Mouse (Mus musculus): Measurements from ENCODE around the gene Gga3. TPM values are rescaled to one million over a fixed set of nuclear protein-coding genes. Genes with fewer than 3 reads are reported as not detected.

Gga3 gene
- polyA plus RNA-seq, 1 experiment from 2014 or later = 38.1 TPM

GRCm38 (mm10) chr11:115606733-115607132, 2.9 kb upstream of the Gga3 start:
- Histone ChIP-seq H3K27me3 (replicated peaks) (0 out of 2 replicates have a peak, but pooled peaks cover 3% of the 10 kb centered on the region), H3K4me2 (no peak overlapping the region), H3K4me1 (peaks cover 26% of the 10 kb centered on the region), H3K9ac (no peak overlapping the region), H3K36me3 (replicated peaks) (peaks cover 22% of the 10 kb centered on the region; the same call in 1 of the 2 replicates), H3K4me3 (no peak overlapping the region), H3K9me3 (no peaks in the 10 kb centered on the region), H3K27ac (no peak overlapping the region)
- no peak for ATAC-seq (replicated peaks)
- WGBS = 95% methylated on average over 18 of the region's 18 CpGs

- no peaks in the 10 kb centered on the region for H3K9me3 ChIP-seq
- ATAC-seq (replicated peaks) = peak; percentile 60
- WGBS = under 1% methylated on average over 26 of the region's 26 CpGs
- H3K4me1 ChIP-seq = peaks cover 29% of the 10 kb centered on the region
- peak overlapping the region; percentile 94 for H3K27ac ChIP-seq
- no peaks in the 10 kb centered on the region for H3K27me3 ChIP-seq (replicated peaks)
- peak overlapping the region; percentile 81 for H3K4me2 ChIP-seq
- H3K36me3 ChIP-seq (replicated peaks) = peaks cover 19% of the 10 kb centered on the region; the same call in 1 of the 2 replicates
- peak overlapping the region; percentile 89 for H3K9ac ChIP-seq
- H3K4me3 ChIP-seq = peak overlapping the region; percentile 81
These were observed 449 bp upstream of the Gga3 start for GRCm38 (mm10) chr11:115604304-115604696.

GRCm38 (mm10) chr11:115603128-115603475, 749 bp downstream of the Gga3 start:
- WGBS = 5% methylated on average over 15 of the region's 15 CpGs
- Histone ChIP-seq H3K4me2 (peak overlapping the region; percentile 81), H3K9ac (peak overlapping the region; percentile 89), H3K4me1 (peaks cover 29% of the 10 kb centered on the region), H3K27me3 (replicated peaks) (no peaks in the 10 kb centered on the region), H3K4me3 (peak overlapping the region; percentile 81), H3K36me3 (replicated peaks) (peaks cover 14% of the 10 kb centered on the region; the same call in 1 of the 2 replicates), H3K9me3 (no peaks in the 10 kb centered on the region), H3K27ac (peak overlapping the region; percentile 94)
- no peak for ATAC-seq (replicated peaks)

GRCm38 (mm10) chr11:115601174-115601573, 2.7 kb downstream of the Gga3 start:
- Histone ChIP-seq H3K9ac (no peak overlapping the region), H3K36me3 (replicated peaks) (peaks cover 11% of the 10 kb centered on the region; the same call in 1 of the 2 replicates), H3K4me3 (no peak overlapping the region), H3K4me1 (peaks cover 29% of the 10 kb centered on the region), H3K4me2 (no peak overlapping the region), H3K9me3 (no peaks in the 10 kb centered on the region), H3K27ac (no peak overlapping the region), H3K27me3 (replicated peaks) (no peaks in the 10 kb centered on the region)
- ATAC-seq (replicated peaks) = no peak
- WGBS = 95% methylated on average over 4 of the region's 4 CpGs

GRCm38 (mm10) chr11:115600743-115601142, 3.1 kb downstream of the Gga3 start:
- Histone ChIP-seq H3K4me2 (no peak overlapping the region), H3K4me3 (no peak overlapping the region), H3K36me3 (replicated peaks) (peaks cover 11% of the 10 kb centered on the region; the same call in 1 of the 2 replicates), H3K4me1 (peaks cover 29% of the 10 kb centered on the region), H3K9me3 (no peaks in the 10 kb centered on the region), H3K9ac (no peak overlapping the region), H3K27me3 (replicated peaks) (no peaks in the 10 kb centered on the region), H3K27ac (no peak overlapping the region)
- 97% methylated on average over 15 of the region's 15 CpGs for WGBS
- no peak for ATAC-seq (replicated peaks)

- Histone ChIP-seq H3K4me1 (peaks cover 21% of the 10 kb centered on the region), H3K4me2 (no peak overlapping the region), H3K36me3 (replicated peaks) (peaks cover 14% of the 10 kb centered on the region), H3K4me3 (no peak overlapping the region), H3K27ac (no peak overlapping the region), H3K27me3 (replicated peaks) (no peaks in the 10 kb centered on the region), H3K9ac (no peak overlapping the region), H3K9me3 (no peaks in the 10 kb centered on the region)
- no peak for ATAC-seq (replicated peaks)
- 94% methylated on average over 7 of the region's 7 CpGs for WGBS
These were observed 4.1 kb downstream of the Gga3 start for GRCm38 (mm10) chr11:115599722-115600121.

- Histone ChIP-seq H3K4me3 (no peak overlapping the region), H3K27ac (no peak overlapping the region), H3K36me3 (replicated peaks) (peaks cover 27% of the 10 kb centered on the region), H3K4me1 (peaks cover 18% of the 10 kb centered on the region), H3K9ac (no peak overlapping the region), H3K4me2 (no peak overlapping the region), H3K9me3 (no peaks in the 10 kb centered on the region), H3K27me3 (replicated peaks) (no peaks in the 10 kb centered on the region)
- no peak for ATAC-seq (replicated peaks)
- 96% methylated on average over 4 of the region's 4 CpGs for WGBS
These were observed 5.5 kb downstream of the Gga3 start for GRCm38 (mm10) chr11:115598309-115598708.

GRCm38 (mm10) chr11:115595209-115595608, 8.6 kb downstream of the Gga3 start:
- Histone ChIP-seq H3K27ac (no peak overlapping the region), H3K36me3 (replicated peaks) (peaks cover 52% of the 10 kb centered on the region), H3K27me3 (replicated peaks) (no peaks in the 10 kb centered on the region), H3K4me1 (no peaks in the 10 kb centered on the region), H3K4me3 (no peak overlapping the region), H3K4me2 (no peak overlapping the region), H3K9me3 (no peaks in the 10 kb centered on the region), H3K9ac (no peak overlapping the region)
- ATAC-seq (replicated peaks) = no peak
- WGBS = 98% methylated on average over 3 of the region's 3 CpGs

- Histone ChIP-seq H3K36me3 (replicated peaks) (peaks cover 78% of the 10 kb centered on the region), H3K9ac (no peak overlapping the region), H3K27me3 (replicated peaks) (no peaks in the 10 kb centered on the region), H3K27ac (no peak overlapping the region), H3K9me3 (no peaks in the 10 kb centered on the region), H3K4me2 (no peak overlapping the region), H3K4me3 (no peak overlapping the region), H3K4me1 (no peaks in the 10 kb centered on the region)
- 88% methylated on average over 2 of the region's 2 CpGs for WGBS
- ATAC-seq (replicated peaks) = no peak
These were observed 13.2 kb downstream of the Gga3 start for GRCm38 (mm10) chr11:115590526-115591075.

GRCm38 (mm10) chr11:115587984-115588383, 15.9 kb downstream of the Gga3 start:
- H3K4me2 ChIP-seq = no peak overlapping the region
- no peak overlapping the region for H3K27ac ChIP-seq
- 81% methylated on average over 9 of the region's 9 CpGs for WGBS
- no peak overlapping the region for H3K4me3 ChIP-seq
- no peak overlapping the region for H3K9ac ChIP-seq
- no peak for ATAC-seq (replicated peaks)
- H3K4me1 ChIP-seq = no peaks in the 10 kb centered on the region
- H3K27me3 ChIP-seq (replicated peaks) = no peaks in the 10 kb centered on the region
- H3K9me3 ChIP-seq = no peaks in the 10 kb centered on the region
- H3K36me3 ChIP-seq (replicated peaks) = peaks cover 88% of the 10 kb centered on the region

GRCm38 (mm10) chr11:115586403-115586802, 17.4 kb downstream of the Gga3 start:
- no peaks in the 10 kb centered on the region for H3K4me1 ChIP-seq
- H3K4me2 ChIP-seq = no peak overlapping the region
- no peak for ATAC-seq (replicated peaks)
- H3K9me3 ChIP-seq = no peaks in the 10 kb centered on the region
- no peak overlapping the region for H3K4me3 ChIP-seq
- no peak overlapping the region for H3K27ac ChIP-seq
- H3K9ac ChIP-seq = no peak overlapping the region
- WGBS = 91% methylated on average over 9 of the region's 9 CpGs
- H3K36me3 ChIP-seq (replicated peaks) = peaks cover 82% of the 10 kb centered on the region
- no peaks in the 10 kb centered on the region for H3K27me3 ChIP-seq (replicated peaks)

- no peaks in the 10 kb centered on the region for H3K27me3 ChIP-seq (replicated peaks)
- no peaks in the 10 kb centered on the region for H3K4me1 ChIP-seq
- H3K4me2 ChIP-seq = no peak overlapping the region
- H3K9ac ChIP-seq = no peak overlapping the region
- no peaks in the 10 kb centered on the region for H3K9me3 ChIP-seq
- H3K4me3 ChIP-seq = no peak overlapping the region
- WGBS = 92% methylated on average over 7 of the region's 7 CpGs
- H3K27ac ChIP-seq = no peak overlapping the region
- peaks cover 77% of the 10 kb centered on the region for H3K36me3 ChIP-seq (replicated peaks)
- ATAC-seq (replicated peaks) = no peak
These were observed 18.2 kb downstream of the Gga3 start for GRCm38 (mm10) chr11:115585573-115586100.

- no peak for ATAC-seq (replicated peaks)
- Histone ChIP-seq H3K4me2 (no peak overlapping the region), H3K4me1 (no peaks in the 10 kb centered on the region), H3K9me3 (no peaks in the 10 kb centered on the region), H3K9ac (no peak overlapping the region), H3K4me3 (no peak overlapping the region), H3K27me3 (replicated peaks) (no peaks in the 10 kb centered on the region), H3K36me3 (replicated peaks) (peaks cover 68% of the 10 kb centered on the region), H3K27ac (no peak overlapping the region)
- WGBS = 90% methylated on average over 10 of the region's 10 CpGs
These were observed 19.3 kb downstream of the Gga3 start for GRCm38 (mm10) chr11:115584376-115585073.
